Mouse (Mus musculus): ENCODE data around the gene Prc1.

DNA sequence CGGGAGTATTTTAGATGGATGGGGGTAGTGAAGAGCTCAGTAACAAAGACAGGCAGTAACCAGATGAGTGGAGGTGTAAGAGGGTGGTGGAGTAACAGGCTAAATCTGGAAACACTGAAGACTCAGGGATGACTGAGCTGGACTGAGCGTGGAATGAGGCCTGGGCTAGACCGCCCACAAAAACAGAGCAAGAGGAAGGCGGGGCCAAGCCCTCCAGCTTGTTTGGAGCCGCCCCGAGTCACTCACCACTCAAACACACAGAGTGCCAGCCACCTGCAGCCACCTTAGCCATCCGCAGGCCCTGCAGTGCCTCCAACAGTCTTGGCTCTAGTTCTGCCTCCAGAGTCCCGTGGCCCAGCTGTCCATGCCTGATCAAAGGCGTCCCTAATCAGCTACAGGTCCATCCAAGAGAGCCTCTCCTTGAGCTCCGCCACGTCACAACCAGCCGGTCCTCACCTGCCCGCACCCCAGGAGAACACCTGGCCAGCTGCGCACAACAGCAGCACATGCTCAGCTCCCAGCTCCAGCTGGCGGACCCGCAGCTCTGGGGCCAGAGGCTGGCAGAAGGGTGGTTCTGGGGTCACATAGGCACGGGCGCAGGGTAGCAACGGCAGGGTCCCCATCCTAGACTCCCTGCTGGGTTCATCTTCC lies 25.7 kb downstream of the Prc1 start:
- TF ChIP-seq POLR2A (IDR thresholded peaks at IDR 0.05; ENCODE audit: extremely low read depth, insufficient read depth, low read length) (no peak), CTCF (IDR thresholded peaks at IDR 0.05; ENCODE audit: extremely low read depth, insufficient read depth, low read length) (no peak)
